Mouse (Mus musculus) lung, adult 18-20 months (tissue): ENCODE results near the gene Trim28.

ENCODE experiments used
- DNase-seq, 2 experiments: peaks; one replicate each; pipeline ENCODE4 v3.0.0; 2022; ENCODE audit warnings: mixed read lengths in 2 of 2

The Trim28 gene

DNA sequence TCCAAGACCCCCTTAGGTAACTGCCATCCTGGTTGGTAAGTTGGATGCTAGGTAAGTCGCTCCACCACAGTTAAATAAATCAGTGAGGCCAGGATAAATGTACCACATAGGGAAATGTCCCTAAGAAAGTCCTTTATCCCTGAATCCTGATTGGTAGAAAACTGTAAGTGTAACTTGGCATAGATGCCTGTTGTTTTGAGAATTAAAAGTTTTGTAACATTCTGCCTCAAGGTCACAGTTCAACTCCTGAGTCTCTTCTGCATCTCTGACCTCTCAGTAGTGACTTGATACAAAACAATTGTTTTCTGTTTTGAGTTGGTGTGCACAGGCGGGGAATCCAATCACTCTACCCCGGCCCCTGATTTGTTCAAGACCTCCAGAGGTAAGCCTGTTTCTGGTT is at the start of gene Trim28:
TSS of gene Trim28 (plus strand) at position 264 of the 400 bp plus-strand sequence.
- no peak for DNase-seq

GRCm38 (mm10) chr7:12949872-12950229 is 49.1 kb upstream of the Trim28 start:
- DNase-seq, result no peak

DNA sequence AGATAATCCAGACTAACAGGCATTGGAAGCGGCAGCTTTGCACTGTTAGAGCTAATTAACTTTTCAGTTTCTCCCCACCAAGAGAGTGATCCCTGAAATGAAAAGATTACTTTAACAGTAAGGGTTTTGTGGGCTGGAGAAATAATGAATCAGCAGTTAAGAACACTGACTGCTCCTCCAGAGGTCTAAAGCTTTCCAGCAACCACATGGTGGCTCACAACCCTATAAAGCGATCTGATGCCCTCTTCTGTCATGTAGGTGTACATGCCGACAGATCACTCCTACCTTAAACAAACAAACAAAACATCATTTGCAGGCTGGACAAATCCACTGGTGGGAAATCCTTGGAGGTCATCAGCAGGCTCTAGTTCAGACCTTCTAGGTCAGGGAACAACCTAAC is 44.0 kb upstream of the Trim28 start:
- no peak for DNase-seq

DNA sequence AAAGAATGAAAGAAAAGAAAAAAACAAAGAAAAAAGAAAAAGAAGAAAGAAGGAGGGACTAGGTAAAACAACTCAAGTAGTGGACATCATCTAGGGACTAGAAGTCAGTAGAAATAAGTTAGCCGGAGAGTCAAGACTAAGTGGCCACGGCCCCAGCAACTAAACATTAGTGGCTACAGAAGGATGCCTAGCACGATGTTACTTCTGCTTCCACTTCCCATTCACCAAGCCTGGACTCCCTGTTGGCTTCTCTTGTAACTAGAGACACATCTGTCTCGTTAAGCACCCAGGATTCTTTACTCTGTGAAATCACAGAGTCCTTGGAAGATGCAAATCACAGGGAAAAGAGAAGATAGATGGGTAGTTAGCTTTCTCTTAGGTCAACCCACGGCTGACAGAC is 41.4 kb upstream of the Trim28 start:
- DNase-seq, result no peak

DNA sequence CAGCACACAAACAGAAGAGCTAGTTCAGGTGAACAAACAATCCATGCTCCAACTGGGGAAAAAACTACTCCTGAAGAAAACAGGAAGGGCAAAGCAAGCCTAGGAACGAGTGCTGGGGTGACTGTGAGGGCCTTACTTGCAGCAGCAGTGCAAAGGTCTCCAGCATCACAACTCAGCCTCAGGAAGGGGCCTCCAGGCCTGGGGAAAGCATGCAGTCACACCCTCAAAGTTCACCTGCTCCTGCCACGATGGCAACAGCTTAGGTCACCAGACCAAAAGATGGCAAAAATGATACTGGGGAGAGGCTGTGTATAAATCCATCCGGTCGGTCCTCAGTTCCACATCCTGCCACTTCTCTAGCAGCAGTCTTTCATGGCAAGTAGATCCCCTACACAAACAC is 40.0 kb upstream of the Trim28 start:
- no peak for DNase-seq

DNA sequence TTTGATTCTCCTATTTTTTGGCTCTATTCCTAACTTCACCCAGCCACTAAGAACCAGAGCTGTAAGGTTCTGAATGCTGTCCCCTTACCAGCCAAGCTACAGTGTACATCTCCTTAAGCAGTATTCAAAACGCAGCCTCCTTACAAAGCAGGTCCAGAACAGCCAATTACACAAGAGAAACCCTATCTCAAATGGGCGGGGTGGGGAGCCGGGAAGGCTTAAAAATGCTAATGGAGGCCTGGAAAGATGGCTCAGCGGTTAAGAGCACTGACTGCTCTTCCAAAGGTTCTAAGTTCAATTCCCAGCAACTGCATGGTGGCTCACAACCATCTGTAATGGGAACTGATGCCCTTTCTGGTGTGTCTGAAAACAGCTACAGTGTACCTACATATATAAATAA is 39.2 kb upstream of the Trim28 start:
- DNase-seq, result no peak

DNA sequence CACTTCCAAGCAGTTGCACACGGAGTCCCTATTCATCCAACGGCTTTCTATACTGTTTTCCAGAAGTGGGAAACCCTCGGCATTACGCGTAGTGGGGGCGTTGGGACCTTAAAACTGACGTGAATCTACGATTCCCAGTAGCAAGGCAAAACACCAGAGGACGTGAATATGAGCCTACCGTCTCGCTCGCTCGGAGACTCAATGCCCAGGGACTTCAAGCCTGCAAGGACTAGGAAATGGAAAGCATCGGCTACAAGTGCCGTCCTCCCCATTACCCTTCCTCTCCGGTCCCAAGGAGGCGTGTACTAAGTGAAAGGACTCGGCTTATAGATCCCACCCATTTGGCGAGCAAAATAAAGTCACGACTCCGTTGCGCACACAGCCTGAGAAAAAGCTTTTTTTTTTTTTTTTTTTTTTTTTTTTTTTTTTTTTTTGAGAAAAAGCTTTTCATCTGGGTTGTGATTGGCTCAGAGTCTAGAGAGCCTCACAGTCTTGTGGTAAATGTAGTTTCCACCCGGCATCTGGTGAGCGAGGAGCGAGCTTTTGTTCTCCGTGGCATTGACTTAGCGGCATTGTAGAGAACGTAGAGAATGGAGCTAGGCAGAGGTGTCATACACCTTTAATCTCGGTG is 37.3 kb upstream of the Trim28 start:
- peak; percentile 52 to 55 for DNase-seq

DNA sequence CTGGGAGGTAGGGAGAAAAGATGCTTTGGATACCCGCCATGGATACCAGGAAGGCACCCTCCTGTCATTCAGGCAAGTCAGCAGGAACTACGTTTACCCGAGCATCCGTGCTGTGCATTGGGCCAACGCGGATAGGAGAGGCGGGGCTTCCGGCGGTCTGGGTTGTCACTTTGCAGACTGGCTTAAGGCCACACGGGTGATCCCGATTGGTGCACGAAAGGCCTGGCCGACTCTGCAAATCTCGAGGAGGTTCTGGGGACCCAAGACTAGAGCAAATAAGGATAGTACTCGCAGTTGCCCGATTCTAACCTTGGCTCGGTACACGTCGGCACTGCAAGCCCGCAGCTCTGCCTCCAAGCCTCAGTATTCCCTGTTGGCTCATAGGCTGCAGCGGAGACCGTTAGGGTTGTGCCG is 33.2 kb upstream of the Trim28 start, which contains the start of gene Zfp324:
TSS of gene Zfp324 (plus strand) at position 161 of the 414 bp plus-strand sequence.
- peak; percentile 93 to 95 for DNase-seq

DNA sequence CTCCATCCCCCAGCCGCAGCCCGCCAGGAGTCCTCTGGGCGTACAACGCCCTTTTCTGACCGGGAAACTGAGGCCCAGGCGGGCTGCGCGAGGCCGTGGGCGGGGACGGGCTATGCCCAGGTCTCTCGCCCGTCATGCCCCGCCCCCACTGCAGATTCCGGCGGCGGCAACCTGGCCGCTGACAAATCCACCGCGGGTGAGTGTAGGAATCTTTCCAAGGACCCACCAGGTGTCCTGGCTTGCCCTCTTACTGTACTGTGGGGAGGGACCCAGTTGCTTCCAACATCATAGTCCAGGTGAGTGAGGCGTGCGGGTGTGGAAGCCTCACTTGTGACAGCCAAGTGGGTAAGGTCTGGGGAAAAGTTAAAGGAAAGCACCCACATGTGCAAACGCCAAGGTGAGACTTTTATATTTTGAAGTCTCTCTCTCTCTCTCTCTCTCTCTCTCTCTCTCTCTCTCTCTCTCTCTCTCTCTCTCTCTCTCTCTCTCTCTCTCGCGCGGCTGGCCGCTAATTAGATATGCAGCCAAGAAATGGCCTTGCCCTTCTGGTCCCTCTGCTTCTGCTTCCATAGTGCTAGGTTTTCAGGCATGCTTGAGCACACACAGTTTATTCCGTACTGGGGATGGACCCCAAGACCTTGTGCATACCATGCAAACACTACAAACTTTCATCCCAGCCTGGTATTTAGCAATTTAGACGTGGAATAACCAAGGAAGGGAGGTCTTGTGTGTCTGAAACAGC is 32.6 kb upstream of the Trim28 start:
- DNase-seq, result peak; percentile 70 to 73

- no peak for DNase-seq
These were observed 28.0 kb upstream of the Trim28 start for GRCm38 (mm10) chr7:12970906-12971305.

DNA sequence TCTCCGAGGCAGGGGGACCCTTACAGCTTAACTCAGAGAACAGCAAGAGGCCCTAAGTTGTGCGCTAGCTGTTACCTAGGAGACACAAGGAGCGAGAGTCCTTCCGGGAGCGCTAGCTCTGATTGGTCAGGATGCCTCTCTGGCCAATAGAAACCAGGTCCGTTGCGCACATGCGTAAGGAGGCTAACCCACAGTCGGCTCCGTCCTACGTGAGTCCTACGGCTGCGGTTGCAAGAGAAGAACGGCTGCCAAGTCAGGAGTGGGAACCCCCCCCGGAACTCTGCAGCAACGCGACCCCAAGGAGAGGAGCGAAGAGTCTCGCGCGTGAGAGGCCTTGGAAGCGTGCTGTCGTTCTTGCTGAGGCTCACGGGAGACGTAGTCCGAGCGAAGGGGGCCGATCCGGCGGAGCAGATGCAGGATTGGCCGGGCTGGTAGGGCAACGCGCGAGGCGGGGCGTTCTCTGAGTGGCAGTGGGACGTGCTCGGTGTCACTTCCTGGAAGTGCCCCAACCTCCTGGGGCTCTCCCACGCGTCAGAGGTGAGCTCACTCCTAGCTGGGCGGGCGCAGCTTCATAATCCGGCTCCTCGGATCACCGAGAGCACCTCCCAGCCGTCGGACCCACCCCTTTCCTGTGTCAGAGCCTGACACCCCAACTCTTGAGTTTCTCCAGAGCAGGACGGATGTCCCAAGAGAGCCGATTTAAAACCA is 21.1 kb upstream of the Trim28 start, which contains the start of gene Zfp446:
TSS of gene Zfp446 (plus strand) at position 167 of the 708 bp plus-strand sequence.
- peak; percentile 100 for DNase-seq

- no peak for DNase-seq
These were observed 19.8 kb upstream of the Trim28 start for GRCm38 (mm10) chr7:12978931-12979722.

DNA sequence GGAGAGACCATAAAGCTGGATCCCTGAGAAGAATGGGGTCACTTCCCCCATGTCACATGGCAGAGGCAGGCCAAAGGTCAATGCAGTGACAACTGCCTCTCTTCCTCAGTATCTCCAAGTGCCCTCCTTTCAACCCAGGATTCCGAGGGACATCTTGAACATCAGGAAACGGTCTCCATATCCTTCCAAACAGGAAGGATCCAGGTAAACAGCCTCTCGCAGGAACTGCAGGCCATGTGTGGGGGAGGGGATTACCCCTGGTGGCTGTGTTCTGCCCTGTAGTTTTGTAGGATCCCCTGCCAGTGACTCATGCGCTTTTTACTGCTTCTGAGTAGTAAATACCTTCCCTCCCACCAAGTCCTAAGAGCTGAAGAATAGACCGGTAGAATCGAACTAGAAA is 19.1 kb upstream of the Trim28 start:
- peak in 1 of 2 experiments; percentile 35 for DNase-seq

GRCm38 (mm10) chr7:12980291-12980690 is 18.6 kb upstream of the Trim28 start:
- no peak for DNase-seq

DNA sequence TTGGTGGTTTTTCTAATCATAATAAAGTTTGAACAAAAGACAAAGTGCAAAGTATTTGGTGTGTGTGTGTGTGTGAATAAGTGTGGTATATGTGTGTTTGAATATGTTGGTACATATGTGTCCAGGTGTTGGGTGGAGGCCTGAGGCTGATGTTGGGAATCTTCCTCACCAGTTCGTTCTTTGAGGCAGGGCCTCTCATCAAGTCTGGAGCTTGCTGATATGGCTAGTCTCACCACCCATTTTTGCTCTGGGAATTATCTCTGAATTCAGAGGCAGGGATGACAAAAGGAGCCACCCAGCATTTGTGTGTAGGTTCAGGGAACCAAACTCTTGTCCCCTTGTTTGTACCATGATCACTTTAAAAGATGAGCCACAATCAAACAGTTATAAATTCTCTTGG is 13.2 kb upstream of the Trim28 start:
- no peak for DNase-seq

DNA sequence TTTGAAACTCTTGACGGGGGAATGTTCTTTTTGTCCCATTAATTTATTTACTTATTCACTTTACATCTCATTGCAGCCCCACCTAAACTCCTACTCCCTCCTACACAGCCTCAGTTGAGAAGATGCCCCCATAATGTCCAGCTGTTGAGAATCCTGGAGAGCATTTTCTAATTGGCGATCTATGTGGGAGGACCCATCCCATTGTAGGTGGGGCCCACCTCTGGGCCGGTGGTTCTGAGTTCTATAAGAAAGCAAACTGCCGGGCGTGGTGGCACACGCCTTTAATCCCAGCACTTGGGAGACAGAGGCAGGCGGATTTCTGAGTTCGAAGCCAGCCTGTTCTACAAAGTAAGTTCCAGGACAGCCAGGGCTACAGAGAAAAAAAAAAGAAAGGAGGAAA is 12.0 kb upstream of the Trim28 start:
- no peak for DNase-seq

DNA sequence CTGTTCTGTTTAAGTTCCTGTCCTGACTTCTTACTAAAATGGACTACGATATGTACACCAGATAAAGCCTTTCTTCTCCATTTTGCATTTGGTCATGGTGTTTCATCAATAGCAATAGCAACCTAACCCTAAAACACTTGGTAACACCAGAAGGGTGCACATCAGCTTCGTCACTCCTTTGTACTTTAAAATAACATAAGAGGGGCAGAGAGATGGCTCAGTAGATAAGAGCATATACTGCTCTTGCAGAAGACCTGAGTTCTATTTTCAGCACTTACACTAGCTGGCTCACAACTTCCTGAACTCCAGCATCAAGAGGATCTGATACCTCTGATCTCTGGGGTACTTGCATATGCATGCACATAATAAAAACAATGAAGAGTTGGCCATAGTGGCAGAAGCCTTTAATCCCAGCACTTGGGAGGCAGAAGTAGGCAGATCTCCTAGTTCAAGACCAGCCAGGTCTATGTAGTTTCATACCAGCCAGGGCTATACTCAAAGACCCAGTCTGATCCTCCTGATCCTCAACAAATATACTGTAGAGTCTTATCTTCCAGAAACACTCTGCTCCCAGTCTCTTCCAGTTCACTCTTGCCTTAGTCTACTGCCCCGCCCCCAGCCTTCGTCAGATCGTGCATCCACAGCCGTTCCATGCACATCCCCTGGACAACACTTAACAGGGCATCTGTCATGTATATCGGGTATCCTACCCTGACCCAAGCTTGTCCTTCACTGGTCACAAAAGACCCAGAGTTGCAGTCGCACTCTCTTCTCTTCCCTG is 11.3 kb upstream of the Trim28 start:
- no peak for DNase-seq

DNA sequence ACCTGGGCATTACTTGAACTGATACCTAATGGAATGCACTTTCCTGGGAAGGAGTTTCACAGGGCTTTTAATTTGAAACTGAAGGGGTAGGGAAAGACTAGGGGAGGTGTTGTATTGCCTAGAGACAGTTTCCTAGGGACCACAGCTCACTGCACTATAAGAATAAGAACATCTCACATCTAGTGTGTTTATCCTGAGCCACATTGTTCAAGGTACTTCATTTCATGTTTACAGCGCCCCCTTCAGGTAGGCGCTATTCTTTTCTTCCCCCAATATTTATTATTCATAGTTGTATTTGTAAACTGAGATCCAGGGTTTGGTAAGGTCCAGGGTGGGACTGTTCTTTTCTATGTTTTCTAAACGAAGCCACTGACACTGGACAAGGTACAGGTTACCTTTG is 6.7 kb upstream of the Trim28 start:
- DNase-seq, result peak in 1 of 2 experiments; percentile 36

- DNase-seq, result no peak
These were observed 5.8 kb upstream of the Trim28 start for GRCm38 (mm10) chr7:12993148-12993547.

GRCm38 (mm10) chr7:12995862-12996261 is 3.1 kb upstream of the Trim28 start:
- DNase-seq, result no peak

GRCm38 (mm10) chr7:12997230-12997629 is 1.7 kb upstream of the Trim28 start:
- DNase-seq, result no peak

- no peak for DNase-seq
These were observed 861 bp upstream of the Trim28 start, which contains the start of gene Slc27a5 for GRCm38 (mm10) chr7:12998053-12998452. Gene Slc27a5, minus strand, starts transcription at chr7:12998192.
